Mouse (Mus musculus): Measurements from ENCODE around the gene Olfr117.
"Not testable (repeated sequence)": the region's sequence is repeated elsewhere in the genome, so short reads cannot be mapped to it uniquely, and the experiment has no call there.

The Olfr117 gene

DNA sequence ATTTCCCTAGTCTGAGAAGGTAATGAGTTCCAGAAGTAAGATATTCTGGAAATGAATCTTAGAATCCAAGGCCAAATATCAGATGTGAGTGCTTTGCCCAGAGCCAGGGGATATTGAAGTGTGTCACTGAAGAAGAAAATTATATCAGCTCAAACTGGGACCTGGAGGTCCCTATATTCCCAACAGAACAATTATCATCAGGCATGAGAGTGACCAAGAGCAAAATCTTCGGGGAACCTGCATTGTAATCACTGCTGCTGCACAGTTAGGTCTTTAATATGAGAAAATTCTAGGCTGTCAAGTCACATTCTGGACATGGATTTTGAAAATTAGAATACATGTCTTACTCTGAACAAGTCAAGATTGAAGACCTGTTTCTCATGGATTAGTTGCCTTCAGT is at the start of gene Olfr117:
Gene Olfr117 (minus strand): TSS at position 101 of the 400 bp plus-strand sequence.
- DNase-seq (ENCODE audit: low spot score): no peak

GRCm38 (mm10) chr17:37696264-37696663 is 32.7 kb upstream of the Olfr117 start, which contains the start of gene Olfr119:
Olfr119 (plus strand) TSS chr17:37696564.
- not testable (repeated sequence) for DNase-seq (ENCODE audit: low spot score)

- DNase-seq (ENCODE audit: low spot score): no peak
Measured at GRCm38 (mm10) chr17:37666688-37667087, 3.1 kb upstream of the Olfr117 start, which contains the start of gene Olfr118. Olfr118 (plus strand) TSS chr17:37666988.

GRCm38 (mm10) chr17:37627009-37627408 is 36.6 kb downstream of the Olfr117 start, which contains the start of the genes Olfr115 and Olfr116:
Olfr115 (minus strand) TSS chr17:37627109.
Olfr116 (minus strand) TSS chr17:37627199.
- no peak for DNase-seq (ENCODE audit: low spot score)

Measured in left cerebral cortex, adult 11 months (tissue).